Mouse (Mus musculus) 416B (cell line): Measurements from ENCODE around the gene Bckdk.

Experiments used
- DNase-seq: peaks from one replicate; pipeline ENCODE4 v3.0.0; 2011; ENCODE audit warnings: low read depth

Gene Bckdk

GRCm38 (mm10) chr7:127903971-127904796, at the start of gene Bckdk:
TSS of gene Bckdk (plus strand) at chr7:127904082.
- DNase-seq: peak; percentile 90

- DNase-seq: peak; percentile 53
Measured at GRCm38 (mm10) chr7:127858258-127858657, 45.6 kb upstream of the Bckdk start.

GRCm38 (mm10) chr7:127866434-127866833, 37.4 kb upstream of the Bckdk start:
- no peak for DNase-seq

- DNase-seq: no peak
Measured at GRCm38 (mm10) chr7:127867641-127868040, 36.2 kb upstream of the Bckdk start.

- DNase-seq: no peak
Measured at GRCm38 (mm10) chr7:127869149-127869810, 34.6 kb upstream of the Bckdk start.

GRCm38 (mm10) chr7:127870136-127870821, 33.6 kb upstream of the Bckdk start:
- peak; percentile 46 for DNase-seq

GRCm38 (mm10) chr7:127874812-127875626, 28.9 kb upstream of the Bckdk start:
- DNase-seq: peak; percentile 14

- peak; percentile 92 for DNase-seq
Measured at GRCm38 (mm10) chr7:127875627-127876001, 28.3 kb upstream of the Bckdk start.

DNA sequence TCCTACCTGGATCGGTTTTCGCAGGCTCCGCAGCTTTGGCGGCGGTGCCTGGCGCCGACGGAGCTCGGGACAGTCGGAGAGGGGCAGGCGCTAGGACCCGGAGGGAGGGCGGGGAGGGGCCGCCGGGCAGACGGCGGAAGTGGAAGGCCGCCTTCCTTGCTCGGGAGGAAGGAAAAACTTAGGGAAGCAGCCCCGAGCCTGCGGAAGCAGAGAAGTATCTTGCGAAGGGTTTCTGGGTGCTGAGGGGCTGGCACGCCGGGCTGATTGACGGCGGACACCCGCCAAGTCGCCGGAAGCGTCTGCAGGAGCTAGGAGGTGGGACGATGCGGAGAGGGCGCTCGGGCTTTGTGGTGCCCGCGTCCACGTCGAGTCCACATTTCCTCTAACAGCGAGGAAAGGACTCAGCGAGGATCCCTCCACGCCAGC, 27.8 kb upstream of the Bckdk start, which contains the start of gene Zfp646:
Gene Zfp646, plus strand, starts transcription at position 181 of the 426 bp plus-strand sequence.
- peak; percentile 91 for DNase-seq

- DNase-seq: peak; percentile 97
Measured at GRCm38 (mm10) chr7:127876467-127877348, 27.2 kb upstream of the Bckdk start, which contains the start of gene Zfp668. TSS of gene Zfp668 (minus strand) at chr7:127876828.

- no peak for DNase-seq
Measured at GRCm38 (mm10) chr7:127879301-127879700, 24.6 kb upstream of the Bckdk start.

DNA sequence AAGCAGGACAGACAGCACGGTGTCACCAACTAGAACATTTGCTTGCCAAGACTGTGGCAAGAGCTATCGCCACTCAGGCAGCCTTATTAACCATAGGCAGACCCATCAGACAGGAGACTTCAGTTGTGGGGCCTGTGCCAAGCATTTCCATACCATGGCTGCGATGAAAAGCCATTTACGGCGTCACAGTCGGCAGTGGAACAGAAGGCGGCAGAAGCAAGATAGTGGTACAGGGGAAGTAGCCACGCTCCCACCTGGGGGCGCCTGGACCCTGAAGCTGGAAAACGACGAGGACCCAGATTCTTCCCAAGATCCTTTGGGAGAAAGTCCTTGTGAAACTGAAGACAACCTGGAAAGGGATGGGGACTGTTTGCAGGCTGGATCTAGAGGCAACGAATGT, 23.5 kb upstream of the Bckdk start:
- no peak for DNase-seq

GRCm38 (mm10) chr7:127885951-127886350, 17.9 kb upstream of the Bckdk start:
- no peak for DNase-seq

GRCm38 (mm10) chr7:127886551-127886950, 17.3 kb upstream of the Bckdk start:
- DNase-seq: no peak

- DNase-seq: no peak
Measured at GRCm38 (mm10) chr7:127887191-127887590, 16.7 kb upstream of the Bckdk start.

- no peak for DNase-seq
Measured at GRCm38 (mm10) chr7:127887781-127888180, 16.1 kb upstream of the Bckdk start.

DNA sequence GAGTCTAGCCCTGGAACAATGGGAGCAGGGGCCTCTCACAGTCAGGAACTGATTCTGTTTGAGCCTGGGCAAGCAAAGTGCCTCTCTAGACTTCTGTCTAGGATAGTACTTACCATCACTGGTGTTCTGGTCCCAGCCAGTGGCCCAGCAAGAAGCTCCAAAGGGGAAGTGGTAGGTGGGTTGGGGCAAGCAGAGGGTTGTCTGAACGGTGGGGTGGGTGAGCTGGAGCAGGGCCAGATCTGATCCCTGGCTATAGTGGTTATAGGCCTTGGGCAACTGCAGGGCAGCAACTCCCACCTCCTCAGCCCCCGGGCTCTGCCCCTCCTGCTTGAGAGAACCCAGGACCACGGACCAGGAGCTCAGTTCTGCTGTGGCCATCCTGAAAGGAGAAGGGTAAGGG, 15.1 kb upstream of the Bckdk start:
- DNase-seq: no peak

- no peak for DNase-seq
Measured at GRCm38 (mm10) chr7:127890798-127891197, 13.1 kb upstream of the Bckdk start, which contains the start of gene Prss53. TSS of gene Prss53 (minus strand) at chr7:127890970.

DNA sequence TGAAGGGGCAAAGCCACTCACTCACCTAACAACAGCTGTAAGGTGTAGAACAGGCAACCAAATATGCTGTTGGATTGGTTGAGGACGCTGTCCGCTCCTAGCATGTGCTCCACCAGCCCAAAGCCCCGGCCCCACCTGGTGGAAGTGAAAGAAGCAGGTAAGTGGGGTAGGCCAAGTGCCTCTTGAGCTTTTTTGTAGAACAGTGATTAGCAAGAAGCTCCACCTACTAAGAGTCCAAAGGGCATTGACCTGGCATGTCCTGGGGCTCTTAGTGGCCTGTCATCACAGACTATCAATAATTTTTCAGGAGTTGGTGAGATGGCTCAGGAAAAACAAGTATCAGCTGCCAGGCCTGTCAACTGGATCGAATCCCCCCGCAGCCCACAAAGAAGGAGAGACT, 9.4 kb upstream of the Bckdk start:
- no peak for DNase-seq

DNA sequence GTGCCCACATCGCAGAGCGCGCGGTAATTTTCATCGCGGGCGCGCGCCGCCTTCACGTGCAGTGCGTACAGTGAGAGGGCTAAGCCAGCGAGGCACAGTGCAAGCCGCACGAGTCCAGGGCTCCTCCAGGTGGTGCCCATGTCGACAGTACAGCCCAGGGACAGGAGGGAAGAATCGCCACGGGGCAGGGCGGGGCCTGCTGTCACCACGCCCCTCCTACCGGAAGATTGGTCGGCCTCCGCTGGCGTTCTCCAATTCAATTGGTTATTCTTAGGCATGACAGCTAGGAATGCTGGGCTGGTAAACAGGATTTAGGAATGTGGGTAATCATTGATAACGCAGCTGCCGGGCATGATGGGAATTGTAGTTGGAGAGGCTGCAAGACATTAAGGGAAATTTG, 8.4 kb upstream of the Bckdk start, which contains the start of the genes Gm21974 and Vkorc1:
Gene Gm21974, minus strand, starts transcription at position 13 of the 400 bp plus-strand sequence.
Gene Vkorc1, minus strand, starts transcription at position 176 of the 400 bp plus-strand sequence.
- DNase-seq: peak; percentile 97
